Mouse (Mus musculus) midbrain, embryonic 15.5 days (tissue): Measurements from ENCODE around the gene Irak1bp1. TPM values are rescaled to one million over a fixed set of nuclear protein-coding genes. Genes with fewer than 3 reads are reported as not detected.
A peak's percentile ranks its signal among the peaks of the same experiment; 100 is the strongest.

ENCODE experiments used
- ATAC-seq: fragments of 200-750 bp; cut with Nextera tagmentation; replicated peaks from 2 replicates; pipeline ENCODE4 v1.8.0; 2017; ENCODE audit warnings: moderate TSS enrichment
- H3K27ac ChIP-seq: fragments of 300-500 bp; sonication (generic); 2 replicates; pipeline ENCODE4 v1.5.1; 2015; ENCODE audit warnings: mild to moderate bottlenecking, inconsistent platforms
- H3K27me3 ChIP-seq: fragments of 300-500 bp; sonication (generic); replicated peaks from 2 replicates; pipeline ENCODE4 v1.6.1; 2015; ENCODE audit warnings: inconsistent platforms
- H3K36me3 ChIP-seq: fragments of 300-500 bp; sonication (generic); replicated peaks from 2 replicates; pipeline ENCODE4 v1.6.1; 2015; ENCODE audit warnings: inconsistent platforms
- H3K4me1 ChIP-seq: fragments of 300-500 bp; sonication (generic); 2 replicates; pipeline ENCODE4 v1.6.1; 2015; ENCODE audit warnings: inconsistent platforms
- H3K4me2 ChIP-seq: fragments of 300-500 bp; sonication (generic); 2 replicates; pipeline ENCODE4 v1.6.1; 2015; ENCODE audit warnings: inconsistent platforms, mild to moderate bottlenecking, moderate library complexity
- H3K4me3 ChIP-seq: fragments of 300-500 bp; sonication (generic); 2 replicates; pipeline ENCODE4 v1.5.1; 2015; ENCODE audit warnings: mild to moderate bottlenecking, inconsistent platforms
- H3K9ac ChIP-seq: fragments of 300-500 bp; sonication (generic); 2 replicates; pipeline ENCODE4 v1.6.1; 2015; ENCODE audit warnings: mild to moderate bottlenecking, inconsistent platforms
- H3K9me3 ChIP-seq: fragments of 300-500 bp; sonication (generic); 2 replicates; pipeline ENCODE4 v1.6.1; 2016; ENCODE audit warnings: inconsistent platforms
- WGBS: fragments of 180-500 bp; shearing (Covaris S2); methylation state at CpG from one replicate; pipeline ENCODE4 v1.1.7; 2015; ENCODE audit warnings: mixed read lengths; 5-methylcytosine and 5-hydroxymethylcytosine counted together
- polyA plus RNA-seq: library from polyadenylated mRNA; unstranded; fragments of >200 nt; fragmentation: Nextera tagmentation; extraction: Ambion mirVana; gene quantifications from 2 replicates; pipeline ENCODE4 v1.2.1, GENCODE M21; 2015

Gene Irak1bp1
- 32.7 and 35.2 TPM in 2 replicates for polyA plus RNA-seq

- WGBS, result 9% methylated on average over 20 of the region's 20 CpGs
- H3K4me3 ChIP-seq, result peak within 1 kb of the TSS; percentile 65
- peak; percentile 20; the same call in 1 of the 2 replicates for ATAC-seq
These were observed at the start of gene Irak1bp1 for GRCm38 (mm10) chr9:82829007-82829689. TSS of gene Irak1bp1 (plus strand) at chr9:82829540.

GRCm38 (mm10) chr9:82788375-82788774, 41.0 kb upstream of the Irak1bp1 start:
- Histone ChIP-seq H3K27ac (no peak overlapping the region), H3K27me3 (no peaks in the 10 kb centered on the region), H3K36me3 (no peaks in the 10 kb centered on the region), H3K4me3 (no peak overlapping the region), H3K9me3 (no peaks in the 10 kb centered on the region), H3K4me2 (peak overlapping the region; percentile 22; the same call in 1 of the 2 replicates), H3K9ac (no peak overlapping the region), H3K4me1 (no peaks in the 10 kb centered on the region)
- 35% methylated on average over 9 of the region's 9 CpGs for WGBS
- peak; percentile 54; the same call in 1 of the 2 replicates for ATAC-seq

More at GRCm38 (mm10) chr9:82829007-82829689, at the start of gene Irak1bp1:
- Histone ChIP-seq H3K4me1 (peaks cover 15% of the 10 kb centered on the region), H3K4me2 (peak within 1 kb of the TSS; percentile 57), H3K27me3 (no peaks in the 10 kb centered on the region), H3K9ac (peak within 1 kb of the TSS; percentile 87), H3K9me3 (no peaks in the 10 kb centered on the region), H3K27ac (peak within 1 kb of the TSS; percentile 92), H3K36me3 (no peaks in the 10 kb centered on the region)

- Histone ChIP-seq H3K27ac (no peak overlapping the region), H3K36me3 (no peaks in the 10 kb centered on the region), H3K9ac (no peak overlapping the region), H3K4me1 (no peaks in the 10 kb centered on the region), H3K4me3 (no peak overlapping the region), H3K4me2 (no peak overlapping the region), H3K27me3 (no peaks in the 10 kb centered on the region), H3K9me3 (no peaks in the 10 kb centered on the region)
- WGBS, result 81% methylated on average over 8 of the region's 8 CpGs
- ATAC-seq, result no peak
These were observed 29.0 kb upstream of the Irak1bp1 start for GRCm38 (mm10) chr9:82800360-82800759.

- H3K9ac ChIP-seq, result no peak overlapping the region
- WGBS, result 6% methylated on average over 1 of the region's 1 CpGs
- H3K9me3 ChIP-seq, result no peaks in the 10 kb centered on the region
- no peaks in the 10 kb centered on the region for H3K27me3 ChIP-seq
- H3K4me3 ChIP-seq, result no peak overlapping the region
- no peak for ATAC-seq
- no peaks in the 10 kb centered on the region for H3K4me1 ChIP-seq
- no peak overlapping the region for H3K27ac ChIP-seq
- no peak overlapping the region for H3K4me2 ChIP-seq
- H3K36me3 ChIP-seq, result no peaks in the 10 kb centered on the region
These were observed 22.2 kb upstream of the Irak1bp1 start for GRCm38 (mm10) chr9:82807129-82807528.

GRCm38 (mm10) chr9:82807635-82808034, 21.7 kb upstream of the Irak1bp1 start:
- ATAC-seq, result no peak
- Histone ChIP-seq H3K9ac (no peak overlapping the region), H3K27ac (no peak overlapping the region), H3K9me3 (no peaks in the 10 kb centered on the region), H3K4me1 (no peaks in the 10 kb centered on the region), H3K36me3 (no peaks in the 10 kb centered on the region), H3K27me3 (no peaks in the 10 kb centered on the region), H3K4me3 (no peak overlapping the region), H3K4me2 (no peak overlapping the region)
- WGBS, result 35% methylated on average over 5 of the region's 5 CpGs

GRCm38 (mm10) chr9:82812172-82812963, 17.0 kb upstream of the Irak1bp1 start:
- H3K4me1 ChIP-seq, result no peaks in the 10 kb centered on the region
- H3K27ac ChIP-seq, result no peak overlapping the region
- no peak overlapping the region for H3K4me2 ChIP-seq
- H3K9me3 ChIP-seq, result no peaks in the 10 kb centered on the region
- peak; percentile 67; the same call in 1 of the 2 replicates for ATAC-seq
- no peak overlapping the region for H3K4me3 ChIP-seq
- H3K36me3 ChIP-seq, result no peaks in the 10 kb centered on the region
- no peaks in the 10 kb centered on the region for H3K27me3 ChIP-seq
- H3K9ac ChIP-seq, result no peak overlapping the region
- 50% methylated on average over 12 of the region's 12 CpGs for WGBS

GRCm38 (mm10) chr9:82814536-82814935, 14.8 kb upstream of the Irak1bp1 start:
- Histone ChIP-seq H3K9ac (no peak overlapping the region), H3K4me2 (no peak overlapping the region), H3K36me3 (no peaks in the 10 kb centered on the region), H3K9me3 (no peaks in the 10 kb centered on the region), H3K27ac (no peak overlapping the region), H3K27me3 (no peaks in the 10 kb centered on the region), H3K4me3 (no peak overlapping the region), H3K4me1 (no peaks in the 10 kb centered on the region)
- 58% methylated on average over 3 of the region's 3 CpGs for WGBS
- peak; percentile 81; the same call in 1 of the 2 replicates for ATAC-seq

GRCm38 (mm10) chr9:82815257-82815785, 14.0 kb upstream of the Irak1bp1 start:
- Histone ChIP-seq H3K27ac (no peak overlapping the region), H3K27me3 (no peaks in the 10 kb centered on the region), H3K4me2 (no peak overlapping the region), H3K4me1 (no peaks in the 10 kb centered on the region), H3K9me3 (no peaks in the 10 kb centered on the region), H3K36me3 (no peaks in the 10 kb centered on the region), H3K4me3 (no peak overlapping the region), H3K9ac (no peak overlapping the region)
- no peak for ATAC-seq

GRCm38 (mm10) chr9:82826426-82826825, 2.9 kb upstream of the Irak1bp1 start:
- Histone ChIP-seq H3K36me3 (no peaks in the 10 kb centered on the region), H3K27ac (no peak overlapping the region), H3K4me3 (no peak overlapping the region), H3K4me1 (peaks cover 9% of the 10 kb centered on the region), H3K9ac (no peak overlapping the region), H3K4me2 (no peak overlapping the region), H3K27me3 (no peaks in the 10 kb centered on the region), H3K9me3 (no peaks in the 10 kb centered on the region)
- 96% methylated on average over 6 of the region's 6 CpGs for WGBS
- no peak for ATAC-seq

GRCm38 (mm10) chr9:82829693-82830430, 522 bp downstream of the Irak1bp1 start:
- Histone ChIP-seq H3K27ac (peak overlapping the region; percentile 92), H3K4me3 (peak overlapping the region; percentile 65), H3K27me3 (no peaks in the 10 kb centered on the region), H3K4me1 (peaks cover 15% of the 10 kb centered on the region), H3K9ac (peak overlapping the region; percentile 87), H3K36me3 (no peaks in the 10 kb centered on the region), H3K9me3 (no peaks in the 10 kb centered on the region), H3K4me2 (peak overlapping the region; percentile 57)
- ATAC-seq, result peak; percentile 97
- WGBS, result under 1% methylated on average over 65 of the region's 65 CpGs

GRCm38 (mm10) chr9:82831891-82832290, 2.6 kb downstream of the Irak1bp1 start:
- 35% methylated on average over 4 of the region's 4 CpGs for WGBS
- H3K36me3 ChIP-seq, result no peaks in the 10 kb centered on the region
- H3K4me2 ChIP-seq, result no peak overlapping the region
- peaks cover 15% of the 10 kb centered on the region for H3K4me1 ChIP-seq
- ATAC-seq, result no peak
- H3K9me3 ChIP-seq, result no peaks in the 10 kb centered on the region
- H3K9ac ChIP-seq, result no peak overlapping the region
- no peak overlapping the region for H3K4me3 ChIP-seq
- H3K27me3 ChIP-seq, result no peaks in the 10 kb centered on the region
- H3K27ac ChIP-seq, result no peak overlapping the region

- Histone ChIP-seq H3K4me1 (peaks cover 9% of the 10 kb centered on the region), H3K36me3 (peaks cover 8% of the 10 kb centered on the region), H3K9me3 (no peaks in the 10 kb centered on the region), H3K9ac (no peak overlapping the region), H3K27ac (no peak overlapping the region), H3K27me3 (no peaks in the 10 kb centered on the region), H3K4me3 (no peak overlapping the region), H3K4me2 (no peak overlapping the region)
- ATAC-seq, result no peak
- WGBS, result 70% methylated on average over 6 of the region's 6 CpGs
These were observed 6.6 kb downstream of the Irak1bp1 start for GRCm38 (mm10) chr9:82835921-82836320.
